In genomic region chr1:135700605-135701004, GRCm38 (mm10) we compare ENCODE assay signal across 8 mouse cellular contexts. TPM values are rescaled to one million over a fixed set of nuclear protein-coding genes. Genes with fewer than 3 reads are reported as not detected.
DNase-seq lines count a peak whose midpoint lies in the region; ATAC-seq lines count a peak whose summit lies in the region.

No protein-coding gene starts in this region.

- peak; percentile 41 for DNase-seq in cerebellum, adult 11 months
- DNase-seq in cerebellum, adult 9-11 months, result no peak
- DNase-seq in cerebellum, adult 8-10 months, result peak; percentile 60
- peak; percentile 27 to 81 for DNase-seq in frontal cortex, postnatal 14 days (ENCODE audit: low spot score in 2 of 2)
- peak; percentile 45 to 66 for DNase-seq in spleen, postnatal 14 days (ENCODE audit: low spot score in 2 of 2)

- 1% methylated on average over 7 of the region's 7 CpGs for WGBS in intestine, embryonic 16.5 days
- 3% methylated on average over 7 of the region's 7 CpGs for WGBS in limb, embryonic 13.5 days
- 3% methylated on average over 7 of the region's 7 CpGs for WGBS in midbrain, embryonic 15.5 days

- H3K9ac ChIP-seq in intestine, embryonic 16.5 days (ENCODE audit: low read depth, low read length), result no peak overlapping the region
- no peak overlapping the region for H3K9ac ChIP-seq in limb, embryonic 13.5 days
- no peak overlapping the region for H3K9ac ChIP-seq in midbrain, embryonic 15.5 days

- no peak overlapping the region for H3K4me3 ChIP-seq in intestine, embryonic 16.5 days (ENCODE audit: low read length)
- H3K4me3 ChIP-seq in limb, embryonic 13.5 days, result no peak overlapping the region
- H3K4me3 ChIP-seq in midbrain, embryonic 15.5 days, result no peak overlapping the region

- ATAC-seq in intestine, embryonic 16.5 days, result peak; percentile 50; the same call in 1 of the 2 replicates
- 0 out of 2 replicates have a peak, but pooled peaks have one; percentile 39 for ATAC-seq in limb, embryonic 13.5 days (ENCODE audit: low FRiP score, low read depth)
- peak; percentile 49 for ATAC-seq in midbrain, embryonic 15.5 days (replicated peaks)

- H3K9me3 ChIP-seq in intestine, embryonic 16.5 days (ENCODE audit: control insufficient read depth, low read length), result no peaks in the 10 kb centered on the region
- H3K9me3 ChIP-seq in limb, embryonic 13.5 days, result no peaks in the 10 kb centered on the region; the same call in 1 of the 2 replicates
- H3K9me3 ChIP-seq in midbrain, embryonic 15.5 days, result no peaks in the 10 kb centered on the region

- no peaks in the 10 kb centered on the region for H3K27me3 ChIP-seq in intestine, embryonic 16.5 days (replicated peaks; ENCODE audit: control insufficient read depth, insufficient read depth, low read length)
- H3K27me3 ChIP-seq in limb, embryonic 13.5 days, result no peaks in the 10 kb centered on the region; the same call in 1 of the 2 replicates
- H3K27me3 ChIP-seq in midbrain, embryonic 15.5 days (replicated peaks), result no peaks in the 10 kb centered on the region

- H3K4me2 ChIP-seq in intestine, embryonic 16.5 days (ENCODE audit: low read depth, low read length), result no peak overlapping the region
- no peak overlapping the region for H3K4me2 ChIP-seq in limb, embryonic 13.5 days (replicated peaks)
- no peak overlapping the region for H3K4me2 ChIP-seq in midbrain, embryonic 15.5 days

- H3K36me3 ChIP-seq in intestine, embryonic 16.5 days (ENCODE audit: control insufficient read depth, insufficient read depth, low read length), result no peaks in the 10 kb centered on the region
- no peaks in the 10 kb centered on the region for H3K36me3 ChIP-seq in limb, embryonic 13.5 days
- no peaks in the 10 kb centered on the region for H3K36me3 ChIP-seq in midbrain, embryonic 15.5 days (replicated peaks)

- H3K4me1 ChIP-seq in intestine, embryonic 16.5 days (ENCODE audit: control insufficient read depth, insufficient read depth, low read length), result peaks cover 16% of the 10 kb centered on the region
- peaks cover 30% of the 10 kb centered on the region for H3K4me1 ChIP-seq in limb, embryonic 13.5 days
- peaks cover 20% of the 10 kb centered on the region for H3K4me1 ChIP-seq in midbrain, embryonic 15.5 days

- H3K27ac ChIP-seq in intestine, embryonic 16.5 days (ENCODE audit: low read length), result no peak overlapping the region
- no peak overlapping the region for H3K27ac ChIP-seq in limb, embryonic 13.5 days
- no peak overlapping the region for H3K27ac ChIP-seq in midbrain, embryonic 15.5 days

RNA-seq across cellular contexts. Expression of gene Csrp1, which starts 19.3 kb away (rescaled TPM):
- polyA plus RNA-seq in intestine, embryonic 16.5 days (2015; fragmentation: Nextera tagmentation; extraction: Ambion mirVana), result 215 TPM in 2 replicates
- polyA plus RNA-seq in limb, embryonic 13.5 days (2015; fragmentation: Nextera tagmentation; extraction: Ambion mirVana), result 74.0 and 77.5 TPM in 2 replicates
- 13.9 and 14.7 TPM in 2 replicates for polyA plus RNA-seq in midbrain, embryonic 15.5 days (2015; fragmentation: Nextera tagmentation; extraction: Ambion mirVana)
